Mouse (Mus musculus): ENCODE results near the gene Armcx2. TPM values are rescaled to one million over a fixed set of nuclear protein-coding genes. Genes with fewer than 3 reads are reported as not detected.
"Not testable (repeated sequence)": the region's sequence is repeated elsewhere in the genome, so short reads cannot be mapped to it uniquely, and the experiment has no call there.

Gene Armcx2
- polyA plus RNA-seq, 1 experiment = 49.4 TPM

- Histone ChIP-seq H3K4me3 (peak overlapping the region; percentile 72), H3ac (ENCODE audit: control insufficient read depth, insufficient read length) (no peak overlapping the region), H3K36me3 (ENCODE audit: control insufficient read depth, insufficient read depth) (no peaks in the 10 kb centered on the region)
Measured at GRCm38 (mm10) chrX:134807833-134808754, 927 bp downstream of the Armcx2 start.

GRCm38 (mm10) chrX:134787728-134788127, 21.3 kb downstream of the Armcx2 start:
- Histone ChIP-seq H3K4me3 (no peak overlapping the region), H3K79me2 (ENCODE audit: control insufficient read depth, insufficient read depth) (no peaks in the 10 kb centered on the region), H3K36me3 (ENCODE audit: control insufficient read depth, insufficient read depth) (no peaks in the 10 kb centered on the region), H3K4me2 (ENCODE audit: low read depth) (no peak overlapping the region), H3ac (ENCODE audit: control insufficient read depth, insufficient read length) (no peak overlapping the region), H3K27me3 (ENCODE audit: control insufficient read depth, insufficient read depth, insufficient read length) (no peaks in the 10 kb centered on the region)
- TF ChIP-seq CEBPB (IDR thresholded peaks at IDR 0.05; ENCODE audit: insufficient read depth, poor library complexity, severe bottlenecking) (no peak), USF1 (IDR thresholded peaks at IDR 0.05; ENCODE audit: low read depth) (no peak)

More at GRCm38 (mm10) chrX:134807833-134808754, 927 bp downstream of the Armcx2 start:
- H3K79me2 ChIP-seq (ENCODE audit: control insufficient read depth, insufficient read depth) = no peaks in the 10 kb centered on the region
- peak overlapping the region; percentile 70 for H3K4me2 ChIP-seq (ENCODE audit: low read depth)
- no peak for TF ChIP-seq POLR2A (IDR thresholded peaks at IDR 0.05; ENCODE audit: insufficient read length, low read depth)
- no peak for TF ChIP-seq MAX (IDR thresholded peaks at IDR 0.05; ENCODE audit: low read depth)
- TF ChIP-seq E2F4 (IDR thresholded peaks at IDR 0.05; ENCODE audit: insufficient read depth) = no peak
- TF ChIP-seq TCF3 (IDR thresholded peaks at IDR 0.05; ENCODE audit: insufficient read length, low read depth) = no peak
- TF ChIP-seq USF1 (IDR thresholded peaks at IDR 0.05; ENCODE audit: low read depth) = no peak
- no peak for TF ChIP-seq POLR2AphosphoS2 (IDR thresholded peaks at IDR 0.05; ENCODE audit: insufficient read length, low read depth)
- TF ChIP-seq SRF (IDR thresholded peaks at IDR 0.05; ENCODE audit: control insufficient read depth, insufficient read length, low read depth) = no peak
- no peak for TF ChIP-seq CEBPB (IDR thresholded peaks at IDR 0.05; ENCODE audit: insufficient read depth, poor library complexity, severe bottlenecking)
- no peak for TF ChIP-seq MYOG (IDR thresholded peaks at IDR 0.05; ENCODE audit: control insufficient read depth in 1 of 3, insufficient read depth in 1 of 3, insufficient read length in 2 of 3, low read depth in 2 of 3)
- TF ChIP-seq MYOD1 (IDR thresholded peaks at IDR 0.05; ENCODE audit: control insufficient read depth in 1 of 3, insufficient read length in 2 of 3, low read depth in 2 of 3) = no peak
- no peaks in the 10 kb centered on the region for H3K27me3 ChIP-seq (ENCODE audit: control insufficient read depth, insufficient read depth, insufficient read length)

GRCm38 (mm10) chrX:134763428-134764198, 45.4 kb downstream of the Armcx2 start:
- H3K36me3 ChIP-seq (ENCODE audit: control insufficient read depth, insufficient read depth); H3K4me3 ChIP-seq; H3K27me3 ChIP-seq (ENCODE audit: control insufficient read depth, insufficient read depth, insufficient read length); H3ac ChIP-seq (ENCODE audit: control insufficient read depth, insufficient read length); H3K79me2 ChIP-seq (ENCODE audit: control insufficient read depth, insufficient read depth); H3K4me2 ChIP-seq (ENCODE audit: low read depth): not testable (repeated sequence)

GRCm38 (mm10) chrX:134757293-134757995, 51.6 kb downstream of the Armcx2 start:
- Histone ChIP-seq H3K4me2 (ENCODE audit: low read depth) (peak overlapping the region; percentile 51), H3ac (ENCODE audit: control insufficient read depth, insufficient read length) (peak overlapping the region; percentile 1), H3K79me2 (ENCODE audit: control insufficient read depth, insufficient read depth) (no peaks in the 10 kb centered on the region), H3K4me3 (peak overlapping the region; percentile 73), H3K27me3 (ENCODE audit: control insufficient read depth, insufficient read depth, insufficient read length) (no peaks in the 10 kb centered on the region), H3K36me3 (ENCODE audit: control insufficient read depth, insufficient read depth) (no peaks in the 10 kb centered on the region)
- TF ChIP-seq TCF12 (IDR thresholded peaks at IDR 0.05; ENCODE audit: insufficient read depth, poor library complexity, severe bottlenecking) (no peak), MYOD1 (IDR thresholded peaks at IDR 0.05; ENCODE audit: control insufficient read depth in 1 of 3, insufficient read length in 2 of 3, low read depth in 2 of 3) (peak in 1 of 3 experiments; percentile 53), TCF3 (IDR thresholded peaks at IDR 0.05; ENCODE audit: insufficient read length, low read depth) (no peak)

GRCm38 (mm10) chrX:134756434-134757292, 52.4 kb downstream of the Armcx2 start, which contains the start of gene Armcx3:
Armcx3 (plus strand) TSS chrX:134756595.
- no peaks in the 10 kb centered on the region for H3K79me2 ChIP-seq (ENCODE audit: control insufficient read depth, insufficient read depth)
- H3K27me3 ChIP-seq (ENCODE audit: control insufficient read depth, insufficient read depth, insufficient read length) = no peaks in the 10 kb centered on the region
- no peaks in the 10 kb centered on the region for H3K36me3 ChIP-seq (ENCODE audit: control insufficient read depth, insufficient read depth)
- peak within 1 kb of the TSS; percentile 73 for H3K4me3 ChIP-seq
- peak within 1 kb of the TSS; percentile 1 for H3ac ChIP-seq (ENCODE audit: control insufficient read depth, insufficient read length)
- H3K4me2 ChIP-seq (ENCODE audit: low read depth) = peak within 1 kb of the TSS; percentile 32
- peak; percentile 32 for TF ChIP-seq POLR2AphosphoS2 (IDR thresholded peaks at IDR 0.05; ENCODE audit: insufficient read length, low read depth)
- no peak for TF ChIP-seq MYOD1 (IDR thresholded peaks at IDR 0.05; ENCODE audit: control insufficient read depth in 1 of 3, insufficient read length in 2 of 3, low read depth in 2 of 3)
- peak; percentile 48 for TF ChIP-seq POLR2A (IDR thresholded peaks at IDR 0.05; ENCODE audit: insufficient read length, low read depth)
- peak; percentile 82 for TF ChIP-seq USF1 (IDR thresholded peaks at IDR 0.05; ENCODE audit: low read depth)
- no peak for TF ChIP-seq REST (IDR thresholded peaks at IDR 0.05; ENCODE audit: insufficient read depth, insufficient read length)
